Mouse (Mus musculus): Measurements from ENCODE around the gene Fgd4. TPM values are rescaled to one million over a fixed set of nuclear protein-coding genes. Genes with fewer than 3 reads are reported as not detected.

The Fgd4 gene
- polyA plus RNA-seq (2015; fragmentation: Nextera tagmentation; extraction: Ambion mirVana): 9.0 and 10.3 TPM in 2 replicates

- H3K4me3 ChIP-seq: peak within 1 kb of the TSS; percentile 81
- no peaks in the 10 kb centered on the region for H3K36me3 ChIP-seq
- H3K27ac ChIP-seq: peak within 1 kb of the TSS; percentile 56
- H3K4me2 ChIP-seq: peak within 1 kb of the TSS; percentile 97
- WGBS: 56% methylated on average over 5 of the region's 5 CpGs
- ATAC-seq (replicated peaks; ENCODE audit: insufficient number of reproducible peaks, insufficient read depth, low FRiP score, low read depth): no peak
- H3K9me3 ChIP-seq (replicated peaks): no peaks in the 10 kb centered on the region
- peaks cover 11% of the 10 kb centered on the region for H3K4me1 ChIP-seq (replicated peaks)
- no peaks in the 10 kb centered on the region for H3K27me3 ChIP-seq
- peak within 1 kb of the TSS; percentile 77 for H3K9ac ChIP-seq
Observed at GRCm38 (mm10) chr16:16600461-16600860, at the start of gene Fgd4. Gene Fgd4 (minus strand): TSS chr16:16600549.

- no peak for ATAC-seq (replicated peaks; ENCODE audit: insufficient number of reproducible peaks, insufficient read depth, low FRiP score, low read depth)
- WGBS: 53% methylated on average over 1 of the region's 1 CpGs
Observed at GRCm38 (mm10) chr16:16645148-16645547, 44.8 kb upstream of the Fgd4 start.

GRCm38 (mm10) chr16:16633730-16634129 is 33.4 kb upstream of the Fgd4 start:
- no peak for ATAC-seq (replicated peaks; ENCODE audit: insufficient number of reproducible peaks, insufficient read depth, low FRiP score, low read depth)
- no peak overlapping the region for H3K27ac ChIP-seq

More at GRCm38 (mm10) chr16:16645148-16645547, 44.8 kb upstream of the Fgd4 start:
- no peaks in the 10 kb centered on the region for H3K27me3 ChIP-seq
- H3K4me1 ChIP-seq (replicated peaks): no peaks in the 10 kb centered on the region
- H3K36me3 ChIP-seq: no peaks in the 10 kb centered on the region
- H3K4me3 ChIP-seq: no peak overlapping the region
- no peaks in the 10 kb centered on the region for H3K9me3 ChIP-seq (replicated peaks)
- H3K4me2 ChIP-seq: no peak overlapping the region
- no peak overlapping the region for H3K9ac ChIP-seq
- H3K27ac ChIP-seq: no peak overlapping the region

GRCm38 (mm10) chr16:16599586-16600401 is 555 bp downstream of the Fgd4 start:
- Histone ChIP-seq H3K9me3 (replicated peaks) (no peaks in the 10 kb centered on the region), H3K9ac (peak overlapping the region; percentile 77), H3K27me3 (no peaks in the 10 kb centered on the region), H3K4me1 (replicated peaks) (peaks cover 11% of the 10 kb centered on the region), H3K27ac (peak overlapping the region; percentile 56), H3K4me2 (peak overlapping the region; percentile 97), H3K4me3 (peak overlapping the region; percentile 81), H3K36me3 (no peaks in the 10 kb centered on the region)
- 1% methylated on average over 76 of the region's 77 CpGs for WGBS
- ATAC-seq (replicated peaks; ENCODE audit: insufficient number of reproducible peaks, insufficient read depth, low FRiP score, low read depth): peak; percentile 85

More at GRCm38 (mm10) chr16:16633730-16634129, 33.4 kb upstream of the Fgd4 start:
- Histone ChIP-seq H3K4me2 (no peak overlapping the region), H3K36me3 (no peaks in the 10 kb centered on the region), H3K4me3 (no peak overlapping the region), H3K9ac (no peak overlapping the region), H3K4me1 (replicated peaks) (no peaks in the 10 kb centered on the region), H3K27me3 (no peaks in the 10 kb centered on the region), H3K9me3 (replicated peaks) (no peaks in the 10 kb centered on the region)

GRCm38 (mm10) chr16:16596582-16596981 is 3.8 kb downstream of the Fgd4 start:
- Histone ChIP-seq H3K4me3 (no peak overlapping the region), H3K27me3 (no peaks in the 10 kb centered on the region), H3K9me3 (replicated peaks) (no peaks in the 10 kb centered on the region), H3K36me3 (no peaks in the 10 kb centered on the region), H3K9ac (no peak overlapping the region), H3K4me1 (replicated peaks) (peaks cover 16% of the 10 kb centered on the region), H3K27ac (no peak overlapping the region), H3K4me2 (no peak overlapping the region)
- no peak for ATAC-seq (replicated peaks; ENCODE audit: insufficient number of reproducible peaks, insufficient read depth, low FRiP score, low read depth)

- no peaks in the 10 kb centered on the region for H3K9me3 ChIP-seq (replicated peaks)
Observed at GRCm38 (mm10) chr16:16592622-16593021, 7.7 kb downstream of the Fgd4 start.

GRCm38 (mm10) chr16:16584409-16585032 is 15.8 kb downstream of the Fgd4 start:
- no peak overlapping the region for H3K27ac ChIP-seq

More at GRCm38 (mm10) chr16:16592622-16593021, 7.7 kb downstream of the Fgd4 start:
- Histone ChIP-seq H3K27me3 (no peaks in the 10 kb centered on the region), H3K4me3 (no peak overlapping the region), H3K4me1 (replicated peaks) (peaks cover 4% of the 10 kb centered on the region; the same call in 1 of the 2 replicates), H3K36me3 (no peaks in the 10 kb centered on the region), H3K9ac (no peak overlapping the region), H3K27ac (no peak overlapping the region), H3K4me2 (no peak overlapping the region)
- ATAC-seq (replicated peaks; ENCODE audit: insufficient number of reproducible peaks, insufficient read depth, low FRiP score, low read depth): no peak

GRCm38 (mm10) chr16:16576556-16576955 is 23.8 kb downstream of the Fgd4 start:
- Histone ChIP-seq H3K27me3 (no peaks in the 10 kb centered on the region), H3K9me3 (replicated peaks) (no peaks in the 10 kb centered on the region), H3K4me2 (no peak overlapping the region), H3K36me3 (no peaks in the 10 kb centered on the region), H3K9ac (no peak overlapping the region), H3K27ac (no peak overlapping the region), H3K4me1 (replicated peaks) (no peaks in the 10 kb centered on the region), H3K4me3 (no peak overlapping the region)
- ATAC-seq (replicated peaks; ENCODE audit: insufficient number of reproducible peaks, insufficient read depth, low FRiP score, low read depth): no peak

More at GRCm38 (mm10) chr16:16584409-16585032, 15.8 kb downstream of the Fgd4 start:
- Histone ChIP-seq H3K9me3 (replicated peaks) (no peaks in the 10 kb centered on the region), H3K4me2 (no peak overlapping the region), H3K27me3 (no peaks in the 10 kb centered on the region), H3K4me3 (no peak overlapping the region), H3K4me1 (replicated peaks) (no peaks in the 10 kb centered on the region), H3K9ac (no peak overlapping the region), H3K36me3 (no peaks in the 10 kb centered on the region)
- 51% methylated on average over 4 of the region's 4 CpGs for WGBS
- ATAC-seq (replicated peaks; ENCODE audit: insufficient number of reproducible peaks, insufficient read depth, low FRiP score, low read depth): 0 out of 2 replicates have a peak, but pooled peaks have one; percentile 39

GRCm38 (mm10) chr16:16574508-16574907 is 25.8 kb downstream of the Fgd4 start:
- Histone ChIP-seq H3K27ac (no peak overlapping the region), H3K27me3 (no peaks in the 10 kb centered on the region), H3K36me3 (no peaks in the 10 kb centered on the region), H3K4me2 (no peak overlapping the region), H3K4me3 (no peak overlapping the region), H3K4me1 (replicated peaks) (no peaks in the 10 kb centered on the region), H3K9me3 (replicated peaks) (no peaks in the 10 kb centered on the region), H3K9ac (no peak overlapping the region)
- no peak for ATAC-seq (replicated peaks; ENCODE audit: insufficient number of reproducible peaks, insufficient read depth, low FRiP score, low read depth)

- Histone ChIP-seq H3K9ac (no peak overlapping the region), H3K4me1 (replicated peaks) (no peaks in the 10 kb centered on the region), H3K27ac (no peak overlapping the region), H3K4me2 (no peak overlapping the region), H3K36me3 (no peaks in the 10 kb centered on the region), H3K9me3 (replicated peaks) (no peaks in the 10 kb centered on the region), H3K27me3 (no peaks in the 10 kb centered on the region), H3K4me3 (no peak overlapping the region)
- 93% methylated on average over 1 of the region's 1 CpGs for WGBS
- ATAC-seq (replicated peaks; ENCODE audit: insufficient number of reproducible peaks, insufficient read depth, low FRiP score, low read depth): no peak
Observed at GRCm38 (mm10) chr16:16573167-16573566, 27.2 kb downstream of the Fgd4 start.

GRCm38 (mm10) chr16:16571356-16571755 is 29.0 kb downstream of the Fgd4 start:
- no peak for ATAC-seq (replicated peaks; ENCODE audit: insufficient number of reproducible peaks, insufficient read depth, low FRiP score, low read depth)
- Histone ChIP-seq H3K4me1 (replicated peaks) (0 out of 2 replicates have a peak, but pooled peaks cover 2% of the 10 kb centered on the region), H3K9me3 (replicated peaks) (no peaks in the 10 kb centered on the region), H3K9ac (no peak overlapping the region), H3K36me3 (no peaks in the 10 kb centered on the region), H3K27me3 (no peaks in the 10 kb centered on the region), H3K4me3 (no peak overlapping the region), H3K27ac (no peak overlapping the region), H3K4me2 (no peak overlapping the region)
- 78% methylated on average over 3 of the region's 3 CpGs for WGBS
